Mouse (Mus musculus): ENCODE results near the gene Gm10382.
"Not testable (repeated sequence)": the region's sequence is repeated elsewhere in the genome, so short reads cannot be mapped to it uniquely, and the experiment has no call there.

Gene Gm10382

DNA sequence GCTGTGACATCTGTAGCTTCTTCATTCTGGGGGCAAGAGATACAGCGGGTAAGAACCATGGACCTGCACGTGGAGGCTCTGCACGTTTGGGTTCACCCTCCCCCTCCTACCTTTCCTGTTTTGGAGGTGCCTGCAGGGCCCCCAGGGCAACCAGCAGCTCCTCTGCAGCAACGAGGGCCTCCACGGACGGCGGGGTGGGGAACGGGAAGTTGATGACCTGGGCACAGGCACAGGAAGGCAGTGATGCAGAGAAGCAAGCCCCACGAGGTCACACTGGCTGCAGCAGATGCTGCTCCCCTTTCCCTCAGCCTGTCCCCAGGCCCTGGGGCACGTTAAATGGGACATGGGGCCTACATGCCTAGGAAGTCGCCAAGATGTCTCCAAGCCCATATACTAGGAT lies 30.0 kb downstream of the Gm10382 start:
- DNase-seq (ENCODE audit: low read depth), result no peak

DNA sequence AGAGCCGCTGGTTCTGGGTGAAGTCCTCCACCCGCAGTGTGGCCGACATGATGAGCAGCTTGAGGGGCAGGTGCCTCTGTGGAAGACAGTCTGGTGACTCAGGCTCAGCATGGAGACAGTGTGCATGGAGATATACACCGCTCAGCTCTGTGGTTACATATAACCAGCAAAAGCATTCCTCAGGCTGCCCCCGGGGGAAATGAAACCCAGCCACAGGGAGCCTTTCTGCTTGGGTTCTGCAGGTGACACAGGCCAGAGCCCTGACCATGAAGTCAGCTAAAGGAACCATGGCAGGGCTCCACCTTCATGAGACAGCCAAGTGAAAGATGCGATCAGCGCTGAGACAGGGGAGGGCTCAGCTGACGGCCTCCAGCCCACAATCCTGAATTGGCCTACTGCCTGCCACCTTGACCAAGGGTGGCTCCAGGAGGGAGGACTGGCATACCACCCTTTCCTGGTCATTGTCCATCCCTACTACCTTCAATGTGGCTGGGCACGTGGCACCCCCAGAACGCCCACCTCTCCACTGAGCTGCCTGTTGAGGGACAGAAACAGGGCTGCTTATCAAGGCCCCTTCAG lies 36.7 kb downstream of the Gm10382 start:
- no peak for DNase-seq (ENCODE audit: low read depth)

DNA sequence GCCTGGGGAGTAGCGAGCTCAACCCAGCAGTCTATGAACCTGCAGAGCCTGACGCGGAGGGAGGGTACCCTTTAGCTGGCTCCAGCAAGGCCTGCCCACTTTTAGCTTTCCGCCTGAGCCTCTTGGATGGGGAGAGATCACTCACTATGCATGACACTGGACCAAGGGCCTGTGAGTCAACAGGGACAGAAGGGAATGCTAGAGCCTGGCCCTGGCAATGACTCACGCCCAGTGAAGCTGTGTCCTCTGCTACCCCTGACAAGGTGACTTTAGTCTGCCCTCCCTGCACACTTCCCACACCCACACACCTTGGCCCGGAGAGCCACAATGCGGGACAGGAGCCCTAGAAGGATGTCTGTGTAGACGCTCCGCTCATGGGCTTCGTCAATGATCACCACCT lies 37.2 kb downstream of the Gm10382 start:
- no peak for DNase-seq (ENCODE audit: low read depth)

DNA sequence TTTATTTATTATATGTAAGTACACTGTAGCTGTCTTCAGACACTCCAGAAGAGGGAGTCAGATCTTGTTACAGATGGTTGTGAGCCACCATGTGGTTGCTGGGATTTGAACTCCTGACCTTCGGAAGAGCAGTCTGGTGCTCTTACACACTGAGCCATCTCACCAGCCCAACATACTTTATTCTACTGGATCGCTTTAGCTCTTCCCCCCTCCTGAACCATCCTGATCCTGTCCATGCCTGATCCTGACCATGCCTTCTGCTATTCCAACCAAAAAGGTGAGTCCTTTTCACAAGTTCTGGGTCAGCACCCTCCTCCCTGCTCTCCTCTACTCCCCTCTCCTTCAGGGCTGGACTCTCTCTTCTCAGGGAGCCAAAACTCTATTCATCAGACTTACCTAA lies 43.2 kb downstream of the Gm10382 start:
- not testable (repeated sequence) for DNase-seq (ENCODE audit: low read depth)

DNA sequence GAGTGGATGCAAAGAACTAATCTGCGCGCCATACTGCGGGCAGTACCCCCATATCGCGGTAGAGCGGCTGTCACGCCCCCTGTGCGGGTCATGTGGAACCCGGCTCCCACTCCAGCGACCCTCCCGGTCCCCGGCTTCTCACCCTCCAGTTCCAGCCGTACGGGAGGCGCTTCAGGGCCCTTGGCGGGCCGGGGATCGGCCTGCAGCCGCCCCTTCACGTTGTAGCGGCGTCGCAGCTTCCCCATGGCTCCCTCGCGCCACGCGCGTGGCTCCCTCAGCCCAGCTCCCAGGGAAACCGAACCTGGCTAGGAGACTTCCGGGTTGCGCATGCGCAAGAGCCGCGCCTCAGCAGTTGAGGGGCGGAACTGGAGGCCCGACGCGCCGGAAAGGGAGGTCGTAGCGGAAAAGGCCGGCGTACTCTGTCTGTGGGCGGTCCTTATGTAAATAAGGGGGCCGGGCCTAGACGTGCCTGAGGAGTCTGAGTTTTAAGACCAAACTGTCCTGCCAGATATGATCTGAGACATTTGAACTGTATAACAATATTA lies 44.7 kb downstream of the Gm10382 start, which contains the start of gene Dhx37:
Dhx37 (minus strand) TSS at position 329 of the 545 bp plus-strand sequence.
- DNase-seq (ENCODE audit: low read depth), result peak; percentile 94

DNA sequence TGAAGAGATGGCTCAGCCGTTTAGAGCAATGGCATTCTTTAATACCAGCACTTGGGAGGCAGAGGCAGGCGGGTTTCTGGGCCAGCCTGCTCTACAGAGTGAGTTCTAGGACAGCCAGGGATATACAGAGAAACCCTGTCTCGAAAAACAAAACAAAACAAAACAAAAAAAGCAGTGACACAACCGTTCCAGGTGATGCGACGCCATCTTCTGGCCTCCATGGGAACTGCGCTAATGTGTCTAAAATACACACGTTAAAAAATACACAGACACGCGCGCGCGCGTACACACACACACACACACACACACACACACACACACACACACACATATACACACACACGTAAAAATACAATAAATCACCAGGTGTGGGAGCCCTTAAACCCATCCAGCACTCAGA lies 45.2 kb downstream of the Gm10382 start:
- DNase-seq (ENCODE audit: low read depth), result not testable (repeated sequence)

Data from c-Kit-positive CD71-positive TER-119-negative erythroid progenitor cells, embryonic 14.5 days (primary cell).